Mouse (Mus musculus) heart, postnatal 10 days (tissue): ENCODE data around the gene Trim66. TPM values are rescaled to one million over a fixed set of nuclear protein-coding genes. Genes with fewer than 3 reads are reported as not detected.

Experiments used
- DNase-seq, 2 experiments: peaks; one replicate each; pipeline ENCODE4 v3.0.0; 2021
- intact Hi-C: fragments of 180-260 bp; cut with DNase I; formaldehyde crosslinking; loops from one replicate; pipeline ENCODE4 v1.15.1; 2025
- total RNA-seq, 2 experiments: library from RNA; stranded (reverse); gene quantifications; 2 replicates each; pipeline ENCODE4 v1.2.3; 2021

The Trim66 gene
- under 1 TPM; 0.10 to 0.12 TPM for total RNA-seq

DNA sequence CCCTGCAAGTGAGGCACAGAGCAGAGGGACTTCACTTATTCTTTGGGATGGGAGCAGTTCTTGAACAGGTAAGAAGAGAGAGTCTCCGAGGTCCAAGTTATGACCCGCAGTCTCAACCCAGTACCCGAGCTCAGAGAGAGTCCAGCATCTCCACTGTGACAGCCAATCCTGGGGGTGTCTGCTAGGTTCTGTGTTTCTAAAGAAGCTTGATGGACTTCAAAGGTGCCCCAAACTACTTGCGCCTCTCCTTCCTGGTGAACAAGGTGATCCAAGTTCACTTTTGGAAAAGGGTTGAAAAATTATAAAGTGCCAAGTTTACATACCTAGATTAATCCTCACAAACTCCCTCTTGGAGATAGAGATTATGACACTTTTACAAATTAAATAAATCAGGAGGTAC lies at the start of gene Trim66:
Trim66 (minus strand) TSS at position 101 of the 400 bp plus-strand sequence.
- intact Hi-C loops, result no loop called here
- DNase-seq, result no peak

DNA sequence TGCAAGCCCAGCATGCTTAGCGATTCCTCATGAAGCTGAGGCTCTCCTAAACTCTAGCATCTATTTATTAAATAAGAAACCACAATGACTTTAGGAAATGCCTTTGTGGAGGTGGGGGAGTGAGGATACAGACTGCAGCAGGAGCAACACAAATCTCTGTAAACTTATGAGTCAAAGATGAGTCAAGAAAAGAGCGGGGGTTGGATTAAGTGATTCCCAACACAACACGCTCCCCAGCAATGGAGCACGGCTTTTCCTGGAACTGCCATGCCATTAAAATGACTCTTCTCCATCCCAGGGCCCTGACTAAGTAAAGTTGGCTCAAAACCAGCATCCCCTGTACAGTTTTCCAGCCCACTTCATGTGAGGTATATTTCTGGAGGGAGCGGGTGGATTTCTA lies 38.8 kb upstream of the Trim66 start:
- no peak for DNase-seq
- intact Hi-C loops, result no loop called here

DNA sequence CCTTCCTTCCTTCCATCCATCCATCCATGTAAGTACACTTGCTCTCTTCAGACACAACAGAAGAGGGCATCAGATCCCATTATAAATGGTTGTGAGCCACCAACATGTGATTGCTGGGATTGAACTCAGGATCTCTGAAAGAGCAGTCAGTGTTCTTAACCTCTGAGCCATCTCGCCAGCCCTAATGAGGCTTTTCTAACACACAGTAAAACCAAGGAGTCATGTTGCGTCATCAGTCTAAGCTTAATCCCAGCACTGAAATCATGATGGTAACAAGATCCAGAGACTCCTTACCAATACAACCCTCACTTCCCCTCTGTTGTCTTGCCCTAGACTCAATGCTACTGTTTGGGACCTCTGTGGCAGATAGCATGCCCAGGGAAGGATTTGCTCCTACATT lies 38.3 kb upstream of the Trim66 start:
- DNase-seq, result no peak
- intact Hi-C loops, result no loop called here

DNA sequence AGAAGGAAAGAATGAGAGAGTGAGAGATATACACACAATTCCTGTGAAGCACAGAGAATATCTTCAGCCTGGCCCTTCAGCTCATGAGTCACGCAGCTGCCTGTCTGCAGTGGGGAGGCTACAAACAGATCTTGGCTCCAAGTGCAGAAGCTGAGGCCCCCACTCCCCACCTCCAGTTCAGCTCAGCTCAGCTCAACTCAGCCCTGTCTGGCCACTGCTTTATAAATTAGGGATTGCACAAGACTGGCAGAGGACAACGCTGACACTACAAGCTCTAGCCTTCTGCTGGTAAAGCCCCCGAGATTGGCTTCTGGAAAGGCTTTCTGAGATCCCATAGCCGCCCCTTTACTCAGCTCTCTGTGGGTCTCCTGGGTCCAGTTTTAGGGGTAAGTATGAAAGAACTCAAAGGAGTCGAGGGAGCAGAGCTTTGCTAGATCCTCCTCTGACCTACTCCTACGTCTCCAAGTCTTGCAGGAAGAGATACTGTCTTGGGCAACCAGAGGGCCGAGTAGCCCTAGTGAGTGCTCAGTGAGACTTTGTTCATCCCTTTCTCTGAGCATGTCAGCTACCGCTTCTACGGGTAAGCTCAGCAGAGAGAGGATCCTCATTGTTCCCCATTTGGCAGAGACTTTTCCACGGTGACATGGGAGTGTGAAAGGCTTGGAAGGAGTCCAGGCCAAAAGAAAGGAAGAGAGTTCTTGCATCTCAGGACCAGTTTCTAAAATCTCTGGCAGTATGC lies 37.5 kb upstream of the Trim66 start:
- DNase-seq, result peak; percentile 46 to 52
- intact Hi-C loops, result no loop called here

DNA sequence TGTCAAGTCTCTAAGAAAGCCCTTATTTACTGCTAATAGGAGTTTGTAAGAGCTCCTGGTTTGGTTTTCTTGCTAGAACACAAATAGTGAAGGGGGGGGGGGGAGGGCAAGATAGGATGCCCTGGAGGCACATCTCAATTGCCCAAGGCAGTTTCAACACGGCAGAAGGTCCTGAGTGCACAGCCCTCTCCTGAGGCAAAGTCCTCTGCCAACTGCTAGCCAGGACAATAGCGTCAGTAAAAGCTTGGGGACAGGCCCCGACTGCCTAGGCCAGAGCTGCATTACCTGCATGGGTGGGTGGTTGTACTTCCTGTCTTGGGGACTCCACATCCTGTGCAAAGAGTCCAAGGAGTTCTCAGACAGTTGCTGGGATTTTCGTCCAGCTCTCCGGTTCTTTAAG lies 36.9 kb upstream of the Trim66 start:
- intact Hi-C loops, result no loop called here
- DNase-seq, result no peak

DNA sequence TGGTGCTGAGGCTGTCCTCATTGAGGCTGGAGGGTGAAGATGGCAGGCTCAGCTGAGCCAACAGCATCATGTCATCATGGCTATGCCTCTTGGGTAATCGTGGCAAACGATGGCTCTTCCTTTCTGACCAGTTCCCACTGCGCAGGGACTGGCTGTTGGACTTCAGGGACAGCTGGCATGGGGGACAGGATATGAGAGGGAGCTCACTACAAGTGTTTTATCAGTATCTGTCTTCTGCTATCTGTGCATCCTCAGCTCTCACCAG lies 34.4 kb upstream of the Trim66 start:
- DNase-seq, result no peak
- intact Hi-C loops, result no loop called here

DNA sequence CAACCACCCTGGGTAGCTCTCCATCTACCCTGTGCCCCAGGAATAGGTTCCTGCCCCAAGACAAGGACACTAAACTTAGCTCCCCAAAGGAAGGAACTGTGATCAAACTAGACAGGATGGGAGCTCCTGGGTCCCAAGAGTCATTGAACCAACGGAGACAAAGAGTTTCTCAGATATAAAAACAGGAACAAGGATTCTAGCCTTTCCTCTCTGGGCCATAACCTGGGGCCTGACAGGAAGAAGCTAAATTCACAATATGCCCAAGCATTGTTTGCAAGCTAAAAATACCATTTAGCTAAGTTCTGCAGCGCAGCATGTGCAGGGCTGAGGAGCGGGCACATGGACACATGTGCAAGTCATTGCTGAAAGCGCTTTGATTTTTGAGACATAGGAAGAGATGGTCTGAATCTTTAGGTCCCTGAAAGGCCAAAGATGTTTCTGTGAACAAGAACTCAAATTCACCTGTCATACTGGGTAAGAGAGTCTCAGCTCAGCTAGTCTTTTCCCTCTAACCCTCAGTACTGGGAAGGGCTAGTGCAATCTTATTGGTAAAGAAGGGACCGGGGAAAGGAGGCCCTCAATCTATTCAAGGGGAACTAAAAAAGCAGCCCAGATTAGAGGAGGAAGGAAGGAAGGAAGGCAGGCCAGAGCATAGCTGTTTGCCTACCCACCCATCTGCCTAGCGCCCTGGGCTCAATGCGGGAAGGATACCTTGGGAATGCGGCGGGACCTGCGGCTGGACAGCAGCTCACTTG lies 33.9 kb upstream of the Trim66 start:
- intact Hi-C loops, result no loop called here
- peak in 1 of 2 experiments; percentile 35 for DNase-seq

DNA sequence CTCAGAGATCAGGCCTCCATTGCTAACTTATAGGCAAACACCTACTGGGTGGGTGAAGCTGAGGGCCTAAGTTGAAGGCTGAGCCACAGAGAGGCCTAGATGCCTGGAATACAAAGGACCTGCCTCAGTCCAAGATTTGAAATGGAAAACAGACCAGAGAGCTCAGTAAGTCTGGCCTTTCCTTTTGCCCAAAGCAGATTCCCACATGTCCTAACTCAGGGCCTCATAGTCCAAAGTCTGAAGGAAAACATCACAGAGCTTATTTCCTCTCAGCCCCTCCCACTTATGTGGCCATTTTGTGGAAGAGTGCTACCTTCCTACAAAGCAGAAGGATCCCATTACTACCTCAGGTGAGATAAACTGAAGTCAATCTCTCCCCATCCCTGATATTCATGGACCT lies 33.0 kb upstream of the Trim66 start:
- DNase-seq, result no peak
- intact Hi-C loops, result no loop called here

DNA sequence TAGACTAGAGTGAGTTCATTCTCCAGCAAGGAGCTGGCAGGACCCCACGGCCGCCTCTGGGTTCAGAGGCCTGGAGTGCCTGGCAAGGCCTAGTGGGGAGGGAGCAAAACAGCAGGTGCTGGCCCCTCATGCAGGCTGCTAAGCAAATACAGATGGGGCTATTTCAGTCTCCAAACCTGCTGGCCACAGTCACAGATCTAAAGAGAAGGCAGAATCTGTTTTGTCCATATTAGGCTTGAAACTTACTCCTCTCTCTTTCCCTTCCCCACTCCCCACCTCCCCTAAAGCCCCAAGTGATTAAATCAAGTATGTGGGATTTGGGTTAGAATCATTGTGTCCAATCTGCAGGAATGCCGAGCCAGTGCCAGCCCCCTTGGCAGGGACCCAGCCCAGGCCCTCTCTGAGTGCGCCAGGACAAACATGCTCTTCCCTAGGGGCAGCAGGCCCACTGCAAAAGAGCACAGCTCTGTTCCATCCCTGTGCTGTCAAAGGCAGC lies 28.6 kb upstream of the Trim66 start:
- DNase-seq, result peak; percentile 77 to 79
- intact Hi-C loops, result loop anchor here (10.0 kb wide), 1 partner anchor 348 kb away; no protein-coding TSS in a partner anchor

DNA sequence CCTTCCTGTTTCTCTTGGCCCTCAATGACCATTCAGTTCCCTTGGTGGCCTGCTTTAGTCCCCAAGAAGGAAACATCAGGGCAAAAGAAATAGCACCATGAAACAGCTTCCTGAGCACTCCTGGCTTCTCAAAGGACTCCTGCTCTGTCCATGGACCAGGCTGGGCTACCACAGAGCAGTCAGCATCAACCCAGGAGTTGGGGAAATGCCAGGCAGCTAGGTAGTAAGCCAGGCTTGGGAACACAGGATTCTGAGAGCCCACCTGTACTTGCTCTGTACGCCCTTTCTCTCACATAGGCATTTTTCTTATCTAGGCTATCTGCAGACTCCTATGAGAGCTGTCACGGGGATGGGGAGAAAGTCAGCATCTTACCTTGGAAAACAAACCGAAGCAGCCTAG lies 27.0 kb upstream of the Trim66 start:
- DNase-seq, result no peak
- intact Hi-C loops, result loop anchor here (10.0 kb wide), 1 partner anchor 350 kb away; no protein-coding TSS in a partner anchor

DNA sequence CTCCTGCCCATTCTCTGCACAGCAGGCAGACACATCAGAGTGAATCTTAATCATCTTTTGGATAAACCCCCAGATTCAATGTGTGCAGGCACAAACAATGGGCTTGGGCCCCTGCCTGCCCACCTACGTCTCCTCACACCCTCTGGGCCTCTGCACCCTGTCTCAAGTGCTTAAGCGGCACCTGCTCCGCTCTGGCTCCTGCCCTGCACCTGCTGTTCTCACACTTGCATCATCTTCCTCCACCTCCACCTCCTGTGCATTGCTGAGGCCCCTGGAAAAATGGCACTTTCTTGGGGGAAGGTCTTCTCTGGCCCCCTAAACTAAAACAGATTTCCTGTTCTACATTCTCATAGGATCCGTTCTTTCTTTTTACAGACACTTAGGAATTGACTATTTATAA lies 26.0 kb upstream of the Trim66 start:
- intact Hi-C loops, result loop anchor here (10.0 kb wide), 1 partner anchor 351 kb away; no protein-coding TSS in a partner anchor
- no peak for DNase-seq

DNA sequence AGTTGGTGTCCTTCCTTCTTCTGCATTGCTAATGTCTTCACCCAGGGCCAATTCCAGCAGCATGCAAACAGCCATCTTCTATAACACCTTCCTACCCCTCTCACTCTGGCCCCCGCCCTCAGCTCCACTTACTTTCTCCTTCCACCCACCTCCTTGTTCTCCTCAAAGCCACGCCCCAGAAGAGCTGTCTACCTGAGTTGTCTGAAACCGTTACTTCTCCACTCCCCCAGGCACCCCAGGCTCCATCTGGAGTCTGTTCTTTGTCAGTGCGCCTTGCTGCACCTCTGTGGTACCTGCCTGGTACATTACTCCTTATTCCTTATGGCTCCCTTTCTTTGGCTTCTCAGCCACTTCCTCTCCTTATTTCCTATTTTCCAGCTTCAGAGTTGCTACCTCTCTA lies 25.2 kb upstream of the Trim66 start:
- intact Hi-C loops, result loop anchor here (10.0 kb wide), 1 partner anchor 352 kb away; no protein-coding TSS in a partner anchor
- no peak for DNase-seq

DNA sequence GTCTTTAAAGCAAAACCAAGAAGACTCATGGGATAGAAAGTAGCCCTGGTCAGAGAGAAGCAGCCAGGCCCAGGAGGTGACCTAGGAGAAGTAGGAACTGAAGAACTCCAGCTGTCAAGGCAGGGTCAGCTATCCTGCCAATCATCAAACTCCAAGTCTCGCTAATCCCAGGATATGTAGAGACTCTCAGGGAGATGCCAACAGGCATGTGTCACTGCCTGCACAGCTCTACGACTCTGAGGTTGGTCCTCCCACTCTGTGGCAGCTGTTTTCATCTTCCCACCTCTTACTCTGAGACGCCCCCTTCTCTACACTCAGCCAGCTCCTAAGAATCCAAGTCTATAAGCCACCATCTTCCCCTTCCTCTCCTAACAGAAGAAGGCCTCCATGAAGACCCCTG lies 24.8 kb upstream of the Trim66 start:
- no peak for DNase-seq
- intact Hi-C loops, result loop anchor here (10.0 kb wide), 1 partner anchor 352 kb away; no protein-coding TSS in a partner anchor

DNA sequence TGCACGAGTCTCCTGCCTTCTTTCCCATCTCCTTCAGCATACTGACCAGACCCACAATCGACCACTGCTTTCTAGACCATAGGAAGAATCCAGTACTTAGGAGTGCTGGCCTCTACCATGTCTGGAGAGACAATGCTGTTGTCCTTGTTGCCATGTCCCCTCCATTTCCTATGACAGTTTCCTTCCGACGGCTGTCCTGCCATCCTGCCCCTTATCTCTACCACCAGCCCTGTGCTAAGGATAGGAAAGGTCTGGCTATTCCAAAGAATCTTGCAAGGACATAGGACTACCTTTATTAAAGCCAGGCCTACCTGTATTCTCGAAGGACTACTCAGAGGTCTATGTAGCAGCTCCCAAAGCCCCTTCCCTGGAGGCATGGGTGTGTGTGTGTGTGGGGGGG lies 23.6 kb upstream of the Trim66 start:
- intact Hi-C loops, result loop anchor here (10.0 kb wide), 1 partner anchor 353 kb away; no protein-coding TSS in a partner anchor
- DNase-seq, result no peak

DNA sequence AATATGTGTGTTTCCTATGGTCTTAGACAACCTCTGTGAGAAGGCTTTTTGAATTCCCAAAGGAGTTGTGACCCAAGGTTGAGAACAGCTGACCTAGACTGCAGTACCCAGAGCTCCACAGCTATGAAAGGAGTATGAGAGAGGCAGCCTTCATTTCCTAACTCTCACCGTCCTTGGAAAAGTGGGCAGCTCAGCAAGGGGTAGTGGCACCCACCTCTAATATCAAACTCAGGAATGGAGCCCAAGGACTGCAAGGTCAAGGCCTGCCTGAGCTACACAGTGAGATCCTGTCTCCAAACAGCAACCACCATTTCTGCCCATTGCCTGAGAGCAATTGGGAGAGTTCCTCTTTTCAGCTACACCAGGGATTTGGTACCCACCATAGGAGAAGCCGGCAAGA lies 21.8 kb upstream of the Trim66 start:
- intact Hi-C loops, result loop anchor here (2.0 to 10.0 kb wide), 3 partner anchors 173 to 355 kb away; partner anchors contain the start of genes Akip1 and St5
- DNase-seq, result no peak

DNA sequence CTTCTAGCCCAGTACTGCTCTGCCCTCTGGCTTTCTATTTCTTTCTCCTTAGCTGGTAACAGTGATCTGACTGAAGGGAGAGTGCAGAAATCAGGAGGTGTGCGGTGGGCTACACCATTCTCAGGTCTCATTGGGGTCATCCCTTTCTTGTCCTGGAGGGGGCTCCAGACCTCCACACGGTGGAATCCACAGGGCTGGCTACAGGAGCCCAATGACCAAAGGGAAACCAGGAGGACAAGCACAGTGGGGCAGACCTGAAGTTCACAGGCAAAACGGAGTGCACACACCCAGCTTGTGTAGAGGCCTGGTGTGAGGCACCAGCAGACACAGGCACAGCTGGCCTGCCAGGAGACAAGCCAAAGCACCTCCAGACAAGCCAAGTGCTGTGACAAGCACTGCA lies 20.4 kb upstream of the Trim66 start:
- peak; percentile 80 to 85 for DNase-seq
- intact Hi-C loops, result loop anchor here (1.0 to 5.0 kb wide), 3 partner anchors 90 to 190 kb away; partner anchors contain the start of genes Akip1 and St5

DNA sequence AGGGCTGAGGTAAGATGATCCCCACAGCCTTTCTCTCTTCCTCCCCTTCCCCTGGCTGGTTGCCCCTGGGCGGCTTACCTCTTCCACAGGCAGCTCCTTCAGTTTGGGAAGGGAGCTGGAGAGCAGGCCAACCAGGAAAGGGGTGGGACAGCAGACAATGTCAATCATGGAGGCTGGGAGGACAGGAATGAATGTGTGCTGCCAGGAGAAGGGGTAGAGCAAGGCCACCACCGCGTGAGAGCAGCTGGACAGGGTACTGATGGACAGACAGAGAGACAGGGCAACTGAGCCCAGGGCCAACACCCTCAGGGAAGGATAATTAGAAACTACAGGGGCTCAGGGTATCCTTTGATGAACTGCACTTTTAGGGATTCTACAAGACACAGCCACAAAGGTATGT lies 19.6 kb upstream of the Trim66 start:
- intact Hi-C loops, result loop anchor here (5.0 kb wide), 1 partner anchor 175 kb away; the partner anchor contains the start of genes Akip1 and St5
- no peak for DNase-seq

DNA sequence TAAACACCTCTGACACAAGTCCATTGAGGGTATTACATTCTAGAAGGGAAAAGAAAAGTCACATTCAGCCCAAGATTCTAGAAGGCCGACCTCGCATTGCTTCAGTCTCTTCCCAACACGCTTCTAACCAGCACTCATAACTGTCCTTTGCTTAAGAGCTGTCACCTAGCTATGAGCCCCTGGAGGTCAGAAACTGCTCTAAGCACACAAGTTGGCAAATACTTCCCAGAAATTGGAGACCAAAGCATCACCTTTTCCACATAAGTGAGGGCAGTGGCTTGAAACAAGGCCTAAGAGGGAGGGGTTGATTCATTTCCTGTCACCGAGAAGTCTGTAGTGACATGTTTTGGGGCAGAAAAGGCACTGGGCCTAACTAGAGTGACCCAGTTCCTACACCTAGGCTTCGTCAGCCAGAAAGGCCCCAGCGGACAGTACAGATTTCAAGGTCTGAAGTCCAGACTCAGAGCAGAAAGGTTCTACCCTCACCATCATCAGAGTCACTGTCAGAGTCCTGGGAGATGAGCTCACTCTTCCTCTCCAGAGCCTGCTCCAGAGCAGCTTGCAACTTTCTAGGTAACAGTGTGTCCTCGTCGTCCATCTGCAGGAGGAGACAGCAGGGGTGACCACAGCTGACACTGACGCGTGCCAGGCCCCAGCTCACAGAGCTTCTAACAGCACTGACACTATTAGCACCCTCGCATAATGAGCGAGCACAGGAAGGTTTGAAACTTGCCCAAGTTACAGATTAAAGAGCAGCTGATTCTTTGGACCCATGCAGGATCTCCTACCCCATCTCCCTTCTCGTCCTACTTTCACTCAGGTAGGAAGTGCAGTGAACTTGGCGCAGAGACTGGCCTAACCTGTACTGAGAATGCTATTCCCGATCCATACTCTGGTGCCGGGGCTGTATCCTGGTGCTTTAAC lies 18.1 kb upstream of the Trim66 start:
- DNase-seq, result no peak
- intact Hi-C loops, result loop anchor here (5.0 kb wide), 1 partner anchor 176 kb away; the partner anchor contains the start of genes Akip1 and St5

DNA sequence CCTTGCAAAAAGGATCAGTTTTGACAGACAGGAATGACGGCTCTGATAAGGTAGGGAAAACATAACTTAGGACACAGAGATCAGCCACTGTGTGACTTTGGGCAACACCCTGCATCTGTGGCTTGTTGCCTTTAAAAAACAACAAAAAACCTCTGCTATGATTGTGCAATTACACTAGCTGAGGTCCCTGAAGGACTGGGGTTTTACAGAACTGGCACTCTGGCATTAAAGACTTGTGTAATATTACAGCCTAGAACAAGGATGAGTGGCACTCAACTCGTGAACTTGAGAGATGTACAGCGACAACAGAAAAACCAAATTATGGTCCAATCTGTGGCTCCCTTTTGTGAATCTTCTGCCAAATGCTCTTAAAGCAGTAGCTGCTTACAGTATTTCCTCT lies 16.8 kb upstream of the Trim66 start:
- intact Hi-C loops, result loop anchor here (5.0 kb wide), 1 partner anchor 178 kb away; the partner anchor contains the start of genes Akip1 and St5

DNA sequence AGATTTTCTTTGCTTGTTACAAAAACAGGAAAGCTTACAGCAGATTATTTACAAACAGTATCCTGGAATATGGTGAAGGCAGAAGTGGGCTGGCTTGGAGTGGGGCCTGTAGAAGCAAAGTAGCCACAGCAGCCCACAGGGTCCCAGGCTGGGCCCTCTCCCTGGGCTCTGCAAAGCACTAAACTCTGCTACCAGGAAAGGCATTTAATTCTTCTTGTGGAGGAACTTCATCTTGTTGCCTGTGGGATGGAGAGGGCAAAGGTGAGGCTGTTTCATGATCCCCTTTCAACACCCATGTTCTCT lies 16.5 kb upstream of the Trim66 start:
- no peak for DNase-seq
- intact Hi-C loops, result no loop called here

More for the DNA sequence above, 16.8 kb upstream of the Trim66 start:
- DNase-seq, result no peak
